Mouse (Mus musculus) retina, postnatal 1 day (tissue): ENCODE measurements around the gene Pgm5.

ENCODE experiments used
- DNase-seq: peaks from one replicate; pipeline ENCODE4 v3.0.0-alpha.2; 2012

The Pgm5 gene

DNA sequence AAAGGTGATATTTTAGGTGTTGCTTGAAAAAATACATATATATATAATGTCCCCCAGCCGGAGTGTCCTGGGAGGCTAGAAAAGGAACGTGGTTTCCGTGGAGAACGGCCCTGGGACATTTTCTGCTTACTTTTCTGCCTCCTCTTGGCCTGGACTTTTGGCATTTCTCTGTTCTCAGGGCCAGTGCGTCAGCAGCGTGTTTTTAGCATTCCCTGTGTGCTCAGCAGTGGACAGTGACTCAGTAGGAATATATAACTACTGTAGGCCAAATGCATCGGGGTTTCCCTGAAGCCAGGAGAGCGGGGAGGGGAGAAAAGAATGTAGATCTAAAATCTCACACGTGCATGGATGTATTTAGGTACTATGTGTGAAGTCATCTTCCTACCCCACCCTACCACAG is 3.8 kb upstream of the Pgm5 start:
- no peak for DNase-seq

DNA sequence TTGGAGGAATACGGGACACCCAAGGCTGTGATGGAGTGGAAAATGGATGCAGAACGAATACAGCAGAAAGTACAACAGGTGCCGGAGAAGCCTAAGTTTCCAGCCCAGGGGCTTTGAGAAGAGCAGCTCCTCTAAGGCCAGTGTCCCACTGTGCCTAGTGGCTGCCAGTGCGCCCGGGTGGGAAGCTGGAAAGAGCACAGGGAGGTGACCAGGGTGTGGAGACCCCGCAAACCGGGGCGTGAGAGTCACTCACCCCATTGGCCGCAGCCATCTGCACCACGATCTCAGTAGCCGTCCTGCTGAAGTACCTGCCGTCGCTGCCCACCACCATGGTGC is 411 bp downstream of the Pgm5 start:
- no peak for DNase-seq

DNA sequence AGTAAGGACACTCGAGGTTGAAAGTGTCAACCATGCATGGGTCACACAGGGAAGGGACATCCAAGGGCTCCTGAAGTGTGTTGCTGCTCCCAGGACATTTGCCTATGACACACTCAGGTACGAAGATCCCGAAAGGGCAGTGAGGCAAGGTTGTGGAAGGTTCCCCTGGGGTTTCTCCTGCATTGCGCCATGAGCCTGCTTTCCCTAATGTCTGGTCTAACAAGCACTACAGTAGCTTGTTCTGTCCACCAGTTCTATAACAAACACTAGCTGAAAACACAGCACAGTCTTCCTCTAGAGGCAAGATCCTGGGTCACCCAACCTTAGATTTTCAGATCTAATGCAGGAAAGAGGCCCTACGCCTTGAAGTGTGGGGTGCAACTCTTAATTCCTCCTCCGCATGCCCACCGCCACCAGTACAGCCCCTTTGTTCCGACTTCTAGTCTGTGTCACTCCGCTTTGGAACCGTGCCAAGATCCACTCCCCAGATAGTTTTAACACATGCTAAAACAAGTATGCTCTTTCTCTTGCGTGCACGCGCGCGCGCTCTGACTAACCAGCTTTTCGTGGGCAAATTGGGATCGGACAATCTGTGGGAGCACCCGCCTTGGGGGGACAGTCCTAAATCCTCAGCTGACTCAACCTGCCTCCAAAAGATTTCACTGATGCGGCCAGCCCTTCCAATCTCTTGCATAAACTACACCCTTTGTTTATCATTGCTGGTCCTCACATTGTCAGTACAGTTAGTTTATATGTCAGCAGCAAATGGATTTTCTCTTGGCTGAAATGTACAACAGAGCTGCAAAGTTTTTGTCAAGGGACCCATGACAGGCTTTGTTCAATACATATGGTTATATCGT is 10.0 kb downstream of the Pgm5 start:
- DNase-seq = peak; percentile 58

- DNase-seq = no peak
Observed at GRCm38 (mm10) chr19:24848844-24849243, 12.8 kb downstream of the Pgm5 start.

GRCm38 (mm10) chr19:24848345-24848744 is 13.3 kb downstream of the Pgm5 start:
- peak; percentile 39 for DNase-seq

GRCm38 (mm10) chr19:24845007-24845546 is 16.6 kb downstream of the Pgm5 start:
- DNase-seq = peak; percentile 61

GRCm38 (mm10) chr19:24842080-24842479 is 19.6 kb downstream of the Pgm5 start:
- DNase-seq = no peak

GRCm38 (mm10) chr19:24824517-24824916 is 37.1 kb downstream of the Pgm5 start:
- no peak for DNase-seq

DNA sequence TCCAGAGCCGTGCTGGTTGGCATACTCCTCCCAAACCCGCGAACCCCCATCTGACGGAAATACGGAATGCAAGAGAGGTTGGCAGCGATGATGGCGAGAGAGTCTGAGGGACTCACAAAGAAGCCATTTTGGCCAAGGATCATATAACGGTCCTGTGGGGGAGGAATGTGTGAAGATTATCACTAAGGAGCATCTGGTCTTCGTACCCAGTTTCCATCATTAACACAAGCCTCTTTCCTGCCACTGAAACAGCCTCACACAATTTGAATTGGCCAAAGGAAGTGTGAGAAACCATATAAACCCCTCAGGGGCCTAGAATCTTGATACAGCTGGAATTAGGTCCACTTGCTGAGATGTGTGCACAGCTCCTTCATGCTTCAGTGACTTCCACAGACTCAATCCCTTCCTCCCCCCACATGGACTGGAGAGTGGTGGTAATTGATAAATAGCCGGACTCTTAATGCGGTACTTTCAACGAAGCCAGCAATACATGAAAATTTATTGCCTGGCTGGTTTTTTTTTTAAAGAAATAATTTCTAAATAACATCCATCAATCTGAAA is 45.9 kb downstream of the Pgm5 start:
- DNase-seq = peak; percentile 59

GRCm38 (mm10) chr19:24812861-24813293 is 48.8 kb downstream of the Pgm5 start:
- DNase-seq = peak; percentile 14

- DNase-seq = no peak
Observed at GRCm38 (mm10) chr19:24812106-24812810, 49.4 kb downstream of the Pgm5 start.

GRCm38 (mm10) chr19:24811451-24811850 is 50.2 kb downstream of the Pgm5 start:
- no peak for DNase-seq

DNA sequence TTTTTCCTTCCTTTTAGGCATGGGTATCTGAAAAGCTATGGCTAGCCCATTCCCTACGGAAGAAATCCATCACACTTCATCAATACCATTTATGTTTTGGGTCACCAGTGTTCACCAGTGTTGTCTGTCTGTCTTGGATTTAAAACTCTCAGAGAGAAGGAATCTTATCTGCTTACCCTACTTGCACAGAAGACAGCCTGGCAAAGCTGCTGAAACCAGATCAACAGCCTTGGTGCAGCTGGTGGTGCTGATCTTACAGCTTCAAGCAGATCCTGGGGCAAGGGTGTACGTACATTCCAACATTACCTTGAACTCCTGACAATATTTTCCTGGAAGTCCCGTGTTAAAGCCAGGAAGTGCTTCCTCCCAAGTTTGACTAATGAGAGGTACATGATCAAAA is 55.6 kb downstream of the Pgm5 start:
- no peak for DNase-seq

DNA sequence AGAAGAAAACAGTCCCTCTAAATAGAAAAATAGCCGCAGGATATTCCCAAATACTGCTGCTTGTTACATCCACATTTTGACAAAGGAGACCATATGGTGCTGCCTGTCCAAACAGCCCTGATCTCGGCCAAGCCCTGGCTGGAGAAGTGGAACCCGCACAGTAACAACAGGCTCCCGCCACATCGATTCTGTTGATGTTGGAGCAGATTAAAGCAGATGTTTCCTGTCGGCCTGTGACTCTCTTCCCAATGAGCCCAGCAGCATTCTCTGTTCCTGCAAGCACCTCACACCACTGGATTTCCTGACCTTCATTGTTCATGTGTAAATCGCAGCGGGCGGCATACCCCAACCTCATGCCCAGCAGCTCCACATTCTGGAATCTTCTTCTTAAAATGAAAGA is 64.0 kb downstream of the Pgm5 start:
- no peak for DNase-seq

- no peak for DNase-seq
Observed at GRCm38 (mm10) chr19:24794350-24794749, 67.3 kb downstream of the Pgm5 start.

- no peak for DNase-seq
Observed at GRCm38 (mm10) chr19:24793545-24794139, 68.0 kb downstream of the Pgm5 start.

DNA sequence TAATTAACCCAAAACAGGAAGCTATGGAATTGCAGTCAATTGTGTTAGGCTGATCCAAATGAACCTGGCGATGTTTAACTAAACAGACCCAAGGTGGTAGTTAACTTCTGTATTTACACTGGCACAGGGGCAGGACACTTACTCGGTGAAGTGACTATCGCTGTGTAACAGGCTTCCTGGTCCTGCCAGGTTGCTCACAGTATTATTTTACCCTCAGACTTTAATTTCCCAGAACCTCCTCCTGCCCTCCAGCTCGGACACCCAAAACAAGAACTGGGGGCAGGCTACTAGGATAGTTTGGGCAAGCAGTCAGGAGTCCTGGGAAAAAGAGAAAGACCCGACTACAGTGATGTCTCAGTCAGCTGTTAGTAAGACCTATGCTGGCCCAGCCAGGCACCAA is 68.8 kb downstream of the Pgm5 start:
- DNase-seq = no peak

- DNase-seq = no peak
Observed at GRCm38 (mm10) chr19:24785898-24786297, 75.8 kb downstream of the Pgm5 start.

GRCm38 (mm10) chr19:24785056-24785675 is 76.5 kb downstream of the Pgm5 start:
- no peak for DNase-seq

- no peak for DNase-seq
Observed at GRCm38 (mm10) chr19:24783736-24784135, 77.9 kb downstream of the Pgm5 start.

DNA sequence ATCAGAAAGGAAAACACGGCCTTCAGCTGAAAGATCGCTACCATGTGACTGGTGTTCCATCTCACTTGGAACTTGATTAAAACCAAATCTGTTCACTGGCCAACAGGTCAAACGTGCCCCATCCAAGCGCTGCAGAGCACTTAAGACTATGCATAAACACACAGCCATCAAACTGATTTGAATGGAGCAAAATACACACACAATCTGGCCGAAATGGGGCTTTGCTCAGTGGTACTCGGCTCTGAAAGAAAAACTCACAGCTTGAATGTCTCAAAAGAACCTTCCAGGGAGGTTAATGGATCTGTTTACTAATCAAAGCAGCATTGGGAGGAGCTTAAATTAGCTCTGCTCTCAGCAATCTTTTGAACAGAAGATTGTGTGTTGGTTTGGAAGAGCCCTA is 81.7 kb downstream of the Pgm5 start:
- DNase-seq = no peak

DNA sequence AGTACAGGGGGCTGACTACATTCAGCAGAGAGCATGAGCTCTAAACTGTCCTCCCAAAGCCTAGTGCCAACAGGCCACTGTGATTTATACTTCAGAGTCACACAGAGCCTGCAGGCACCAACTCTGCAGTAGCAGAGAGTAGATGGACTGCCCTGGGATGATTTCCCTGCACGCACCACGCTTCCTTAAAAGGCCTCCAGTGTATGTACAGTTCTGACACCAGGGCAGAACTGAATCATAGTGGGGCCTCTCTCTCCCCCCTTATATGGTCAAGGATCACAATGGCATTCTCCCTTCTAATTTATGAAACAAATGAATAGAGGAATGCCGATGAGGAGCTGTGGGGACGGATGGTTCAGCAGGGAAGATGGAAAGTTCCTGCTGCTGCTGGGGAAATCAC is 91.3 kb downstream of the Pgm5 start:
- DNase-seq = no peak

GRCm38 (mm10) chr19:24767401-24767800 is 94.3 kb downstream of the Pgm5 start:
- DNase-seq = no peak
